ENCODE assay signal across 8 mouse cellular contexts in the genomic region with DNA sequence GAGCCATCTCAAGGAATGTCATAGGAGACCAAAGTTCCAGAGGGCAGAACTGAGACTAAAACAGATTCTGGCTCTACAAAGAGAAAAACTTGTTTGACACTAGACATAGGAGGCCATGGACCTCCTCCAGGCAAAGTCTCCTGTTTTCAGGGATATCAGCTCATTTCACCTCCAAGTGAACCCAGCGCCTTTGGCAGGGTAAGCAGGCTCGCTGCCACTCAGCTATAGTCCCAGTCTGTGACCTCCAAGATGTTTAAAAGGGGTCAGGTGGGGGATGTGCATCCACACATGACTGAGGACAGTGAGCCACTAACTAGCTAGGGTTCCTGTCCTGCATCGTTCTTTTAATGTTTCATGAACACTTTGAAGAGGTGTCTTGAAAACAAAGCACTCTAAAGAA. TPM values are rescaled to one million over a fixed set of nuclear protein-coding genes. Genes with fewer than 3 reads are reported as not detected.
A peak's percentile ranks its signal among the peaks of the same experiment; 100 is the strongest.
DNase-seq lines count a peak whose midpoint lies in the region; ATAC-seq and TF ChIP-seq lines count a peak whose summit lies in the region.
"Had no signal": no experiment of that assay in that cellular context is flagged by ENCODE, and none has a peak within 500 bp of the region (broad histone marks: within the 10 kb centered on the region; RNA-seq: fewer than 3 reads in every experiment).

No protein-coding gene starts in this region.

- no peak for TF ChIP-seq CTCF in intestine, postnatal 0 days (IDR thresholded peaks at IDR 0.05; ENCODE audit: low read depth)

- 0 out of 2 replicates have a peak overlapping the region, but pooled peaks have one; percentile 85 for H3K4me2 ChIP-seq in intestine, postnatal 0 days (replicated peaks; ENCODE audit: low read depth)
- H3K4me2 ChIP-seq in neural tube, embryonic 15.5 days, result peak overlapping the region; percentile 72

- ATAC-seq in intestine, postnatal 0 days, result no peak
- no peak for ATAC-seq in neural tube, embryonic 15.5 days (ENCODE audit: low FRiP score)

- peak; percentile 30 for DNase-seq in lung, postnatal 36 days
- DNase-seq in lung, postnatal 10 days, result no peak
- DNase-seq in embryonic facial prominence, embryonic 10.5 days (ENCODE audit: low spot score), result peak; percentile 21
- DNase-seq in spleen, adult 18-20 months, result no peak
- DNase-seq in frontal cortex, postnatal 14 days (ENCODE audit: low spot score in 2 of 2), result no peak

- peak overlapping the region; percentile 19; the same call in 1 of the 2 replicates for H3K9ac ChIP-seq in intestine, postnatal 0 days (ENCODE audit: low read depth, low read length)
- no peak overlapping the region for H3K9ac ChIP-seq in neural tube, embryonic 15.5 days (replicated peaks)

- H3K9me3 ChIP-seq in embryonic facial prominence, embryonic 10.5 days, result no peaks in the 10 kb centered on the region
- H3K9me3 ChIP-seq in intestine, postnatal 0 days (ENCODE audit: control insufficient read depth), result no peaks in the 10 kb centered on the region
- H3K9me3 ChIP-seq in neural tube, embryonic 15.5 days (replicated peaks), result no peaks in the 10 kb centered on the region

- H3K4me1 ChIP-seq in embryonic facial prominence, embryonic 10.5 days, result peaks cover 33% of the 10 kb centered on the region
- 0 out of 2 replicates have a peak, but pooled peaks cover 12% of the 10 kb centered on the region for H3K4me1 ChIP-seq in intestine, postnatal 0 days (replicated peaks; ENCODE audit: control insufficient read depth, insufficient read depth, low read length)
- H3K4me1 ChIP-seq in neural tube, embryonic 15.5 days, result peaks cover 48% of the 10 kb centered on the region

- WGBS in embryonic facial prominence, embryonic 10.5 days, result 53% methylated on average over 3 of the region's 3 CpGs
- WGBS in intestine, postnatal 0 days, result 44% methylated on average over 3 of the region's 3 CpGs
- WGBS in neural tube, embryonic 15.5 days, result 70% methylated on average over 3 of the region's 3 CpGs

- no peak overlapping the region for H3K4me3 ChIP-seq in embryonic facial prominence, embryonic 10.5 days
- H3K4me3 ChIP-seq in intestine, postnatal 0 days (ENCODE audit: low read depth, low read length), result no peak overlapping the region
- H3K4me3 ChIP-seq in neural tube, embryonic 15.5 days (replicated peaks), result no peak overlapping the region

- no peaks in the 10 kb centered on the region for H3K27me3 ChIP-seq in embryonic facial prominence, embryonic 10.5 days (replicated peaks; ENCODE audit: low read depth, poor library complexity, severe bottlenecking)
- H3K27me3 ChIP-seq in intestine, postnatal 0 days (replicated peaks; ENCODE audit: control insufficient read depth, insufficient read depth, low read length), result no peaks in the 10 kb centered on the region
- H3K27me3 ChIP-seq in neural tube, embryonic 15.5 days (replicated peaks), result no peaks in the 10 kb centered on the region

- no peaks in the 10 kb centered on the region for H3K36me3 ChIP-seq in embryonic facial prominence, embryonic 10.5 days (replicated peaks)
- no peaks in the 10 kb centered on the region for H3K36me3 ChIP-seq in intestine, postnatal 0 days (ENCODE audit: control insufficient read depth, insufficient read depth)
- H3K36me3 ChIP-seq in neural tube, embryonic 15.5 days, result no peaks in the 10 kb centered on the region

- no peak overlapping the region for H3K27ac ChIP-seq in embryonic facial prominence, embryonic 10.5 days (replicated peaks)
- H3K27ac ChIP-seq in intestine, postnatal 0 days (ENCODE audit: low read depth, low read length), result peak overlapping the region; percentile 37; the same call in 1 of the 2 replicates
- H3K27ac ChIP-seq in neural tube, embryonic 15.5 days (replicated peaks), result no peak overlapping the region
- H3K27ac ChIP-seq: layer of hippocampus, adult 2 months had no signal

RNA-seq across cellular contexts. Expression of gene Rab21, which starts 2.7 kb away (rescaled TPM):
- 2.6 and 2.9 TPM in 2 replicates for polyA plus RNA-seq in embryonic facial prominence, embryonic 10.5 days (2016; fragmentation: Nextera tagmentation; extraction: Ambion mirVana)
- 14.7 and 15.9 TPM in 2 replicates for polyA plus RNA-seq in intestine, postnatal 0 days (2015; fragmentation: Nextera tagmentation; extraction: Ambion mirVana)
- polyA plus RNA-seq in neural tube, embryonic 15.5 days (2015; fragmentation: Nextera tagmentation; extraction: Ambion mirVana), result 7.0 and 9.6 TPM in 2 replicates

RNA-seq across cellular contexts. Expression of gene Tmem19, which starts 49.6 kb away (rescaled TPM):
- 26.1 and 27.9 TPM in 2 replicates for polyA plus RNA-seq in embryonic facial prominence, embryonic 10.5 days (2016; fragmentation: Nextera tagmentation; extraction: Ambion mirVana)
- polyA plus RNA-seq in intestine, postnatal 0 days (2015; fragmentation: Nextera tagmentation; extraction: Ambion mirVana), result 47.4 and 50.7 TPM in 2 replicates
- 31.6 and 32.0 TPM in 2 replicates for polyA plus RNA-seq in neural tube, embryonic 15.5 days (2015; fragmentation: Nextera tagmentation; extraction: Ambion mirVana)

Comparison
In these comparisons a context has a peak if more than half of its experiments do, and no peak if none do; other contexts are left out.
1. DNase-seq: peak in lung, postnatal 36 days (single experiment) and embryonic facial prominence, embryonic 10.5 days (single experiment); none in lung, postnatal 10 days (single experiment), spleen, adult 18-20 months (0 of 2) and frontal cortex, postnatal 14 days (0 of 2).